Mouse (Mus musculus) erythroblast, embryonic 14.5 days (primary cell): Measurements from ENCODE around the gene Psmd1.

Source experiments
- GATA1 ChIP-seq: IDR thresholded peaks from 2 replicates; pipeline ENCODE4 v1.6.1; 2012; ENCODE audit warnings: low read length, inconsistent platforms, mixed read lengths
- TAL1 ChIP-seq: IDR thresholded peaks from 3 replicates; pipeline ENCODE4 v1.6.1; 2012; ENCODE audit warnings: low read length, inconsistent platforms, mixed read lengths

DNA sequence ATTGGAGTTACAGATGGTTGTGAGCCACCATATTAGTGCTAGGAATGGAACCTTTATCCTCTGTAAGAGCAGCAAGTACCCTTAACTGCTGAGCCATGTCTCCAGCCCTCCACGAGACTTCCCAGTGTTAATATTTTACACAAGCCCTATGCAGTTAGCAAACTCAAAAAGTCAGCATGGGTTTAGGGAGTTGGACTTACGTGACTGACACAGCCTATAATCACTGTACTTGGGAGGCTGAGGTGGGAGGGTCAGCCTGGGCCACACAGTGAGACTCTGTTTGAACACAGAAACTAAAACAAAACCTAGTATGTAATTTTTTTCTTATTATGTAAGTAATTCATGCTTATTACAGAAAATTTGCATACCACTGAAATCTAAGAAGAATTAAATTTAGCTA is 124.1 kb downstream of the Psmd1 start:
- TF ChIP-seq GATA1 (no peak), TAL1 (no peak)
